Mouse (Mus musculus) cerebellum, postnatal 4 days (tissue): ENCODE measurements at regions not wholly inside any gene's neighbourhood (a gene's known extent, or its start where the extent isn't known, plus 50 kb on each side); places are given as distances from the start of the nearest gene placed in this dataset.

Source experiments
- DNase-seq, 2 experiments: peaks; one replicate each; pipeline ENCODE4 v3.0.0; 2022; ENCODE audit warnings: low spot score in 2 of 2, mixed read lengths in 1 of 2

GRCm38 (mm10) chr10:117541487-117541886, 87.8 kb upstream of the Cpm start:
- no peak for DNase-seq

DNA sequence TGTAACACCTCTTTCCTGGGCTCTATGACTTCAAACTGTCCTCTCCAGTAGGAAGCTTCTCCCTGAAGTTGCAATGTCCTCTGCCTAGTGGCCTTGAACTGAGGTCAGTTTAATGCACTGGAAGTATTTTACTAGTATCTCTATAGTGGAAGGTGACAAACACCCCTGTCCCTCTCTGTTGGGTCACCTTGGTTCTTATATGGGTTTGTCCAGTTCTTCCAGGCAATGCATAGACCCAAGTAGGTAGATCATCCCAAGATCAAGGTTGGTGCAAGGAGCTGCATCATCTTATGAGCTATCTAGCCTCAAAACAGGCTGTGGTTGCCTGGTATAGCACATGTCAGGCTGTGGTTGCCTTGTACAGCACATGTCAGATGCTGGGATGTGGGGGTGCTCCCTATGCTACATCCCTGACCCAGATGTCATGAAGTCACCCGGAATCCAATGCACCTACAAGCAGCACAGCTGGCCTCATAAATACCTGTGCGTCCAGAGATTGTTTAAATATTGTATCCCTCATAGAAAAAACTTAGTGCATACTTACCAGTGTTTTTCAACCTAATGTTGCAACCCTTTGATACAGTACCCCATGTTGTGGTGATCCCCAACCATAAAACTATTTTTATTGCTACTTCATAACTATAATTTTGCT, 88.4 kb upstream of the Cpm start:
- DNase-seq: no peak

DNA sequence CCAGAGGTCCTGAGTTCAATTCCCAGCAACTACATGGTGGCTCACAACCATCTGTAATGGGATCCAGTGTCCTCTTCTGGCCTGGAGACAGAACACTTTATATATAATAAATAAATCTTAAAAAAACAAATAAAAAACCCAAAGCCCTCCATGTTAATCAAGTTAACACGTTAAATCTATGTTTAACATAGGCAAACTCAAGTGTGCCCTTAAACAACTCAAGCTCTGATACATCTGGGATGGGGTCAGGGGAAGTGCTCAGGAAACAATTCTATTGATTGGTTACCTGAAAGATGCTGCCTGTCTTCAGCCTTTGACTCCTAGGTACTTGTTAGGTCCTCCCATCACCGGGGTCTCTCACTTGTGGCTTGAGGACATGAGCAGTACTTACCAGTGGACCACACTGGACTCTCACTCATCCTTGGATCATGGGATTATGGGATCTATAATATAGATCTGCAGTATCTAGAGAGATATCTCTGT, 89.1 kb upstream of the Cpm start:
- DNase-seq: no peak

GRCm38 (mm10) chr10:117539532-117539931, 89.8 kb upstream of the Cpm start:
- DNase-seq: no peak

- no peak for DNase-seq
These were observed 90.6 kb upstream of the Cpm start for GRCm38 (mm10) chr10:117538725-117539124.

DNA sequence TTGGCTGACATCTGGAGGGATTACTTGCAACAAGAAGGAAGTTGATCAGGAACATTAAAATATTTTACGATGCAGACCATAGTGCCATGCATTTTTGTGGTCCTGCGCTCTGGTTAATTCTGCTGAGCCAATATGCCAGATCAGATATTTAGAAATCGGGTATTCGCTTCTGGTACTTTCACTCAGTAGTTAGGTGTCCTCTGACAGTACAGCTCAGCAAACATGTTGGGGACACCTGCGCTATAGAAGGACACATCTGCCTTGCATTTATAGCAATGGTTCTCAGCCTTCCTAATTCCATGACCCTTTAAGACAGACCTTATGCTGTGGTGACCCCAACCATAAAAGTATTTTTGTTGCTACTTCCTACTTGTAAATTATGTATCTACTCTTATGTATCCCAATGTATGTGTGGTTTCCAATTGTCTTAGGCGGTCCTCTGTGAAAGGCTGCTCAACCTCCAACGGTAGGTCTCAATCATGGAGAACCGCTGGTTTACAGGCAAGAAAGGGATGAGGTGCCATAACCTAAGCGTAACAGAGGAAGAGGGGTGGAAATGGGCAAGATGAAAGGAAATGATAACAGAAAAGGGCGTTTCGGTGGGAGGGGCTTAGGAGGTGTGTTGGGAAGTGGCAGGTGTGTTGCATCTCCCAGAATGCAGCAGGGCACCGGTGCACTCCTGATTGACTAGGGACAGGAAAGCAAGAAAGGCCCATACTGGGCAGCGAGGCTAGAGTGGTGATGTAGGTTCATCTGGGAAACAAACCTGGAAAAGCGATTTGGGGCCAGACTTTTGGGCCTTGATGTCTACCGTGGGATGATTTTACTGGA, 92.3 kb upstream of the Cpm start:
- no peak for DNase-seq

- DNase-seq: no peak
These were observed 93.5 kb upstream of the Cpm start for GRCm38 (mm10) chr10:117535843-117536242.

GRCm38 (mm10) chr10:117534992-117535719, 94.1 kb upstream of the Cpm start:
- DNase-seq: no peak

GRCm38 (mm10) chr10:117534478-117534877, 94.8 kb upstream of the Cpm start:
- no peak for DNase-seq

DNA sequence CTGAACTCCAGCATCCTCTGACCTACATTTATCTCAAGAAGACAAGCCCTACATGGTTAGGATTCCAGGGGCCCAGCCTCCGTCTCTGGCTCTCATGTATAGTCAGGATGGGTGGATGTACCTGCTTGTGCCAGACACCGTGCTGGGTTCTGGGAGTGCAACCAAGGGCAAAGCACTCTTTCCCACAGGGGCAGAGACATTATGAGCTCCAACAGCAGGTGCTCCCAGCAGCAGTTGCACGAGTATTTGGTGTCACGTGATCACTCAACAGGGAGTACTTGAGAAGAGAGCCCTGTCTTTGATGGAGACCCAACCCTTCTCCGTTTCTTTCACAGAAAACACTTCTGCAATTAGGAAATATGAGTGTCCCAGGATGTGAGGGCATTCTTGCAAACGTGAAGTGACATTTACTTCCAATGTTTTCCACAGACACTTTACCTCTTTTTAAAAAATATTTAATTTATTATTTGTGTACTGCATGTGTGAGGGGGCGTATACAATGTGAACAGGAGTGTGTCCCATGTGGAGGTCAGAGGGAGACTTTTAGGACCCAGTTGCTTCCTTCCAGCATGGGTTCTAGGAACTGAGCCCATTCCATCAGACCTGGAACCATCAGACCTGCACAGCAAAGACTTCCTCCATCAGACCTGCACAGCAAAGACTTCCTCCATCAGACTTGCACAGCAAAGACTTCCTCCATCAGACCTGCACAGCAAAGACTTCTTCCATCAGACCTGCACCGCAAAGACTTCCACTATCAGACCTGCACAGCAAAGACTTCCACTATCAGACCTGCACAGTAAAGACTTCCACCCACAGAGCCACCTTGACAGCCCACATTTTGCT, 95.5 kb upstream of the Cpm start:
- DNase-seq: no peak

- no peak for DNase-seq
These were observed 96.4 kb upstream of the Cpm start for GRCm38 (mm10) chr10:117532750-117533540.

DNA sequence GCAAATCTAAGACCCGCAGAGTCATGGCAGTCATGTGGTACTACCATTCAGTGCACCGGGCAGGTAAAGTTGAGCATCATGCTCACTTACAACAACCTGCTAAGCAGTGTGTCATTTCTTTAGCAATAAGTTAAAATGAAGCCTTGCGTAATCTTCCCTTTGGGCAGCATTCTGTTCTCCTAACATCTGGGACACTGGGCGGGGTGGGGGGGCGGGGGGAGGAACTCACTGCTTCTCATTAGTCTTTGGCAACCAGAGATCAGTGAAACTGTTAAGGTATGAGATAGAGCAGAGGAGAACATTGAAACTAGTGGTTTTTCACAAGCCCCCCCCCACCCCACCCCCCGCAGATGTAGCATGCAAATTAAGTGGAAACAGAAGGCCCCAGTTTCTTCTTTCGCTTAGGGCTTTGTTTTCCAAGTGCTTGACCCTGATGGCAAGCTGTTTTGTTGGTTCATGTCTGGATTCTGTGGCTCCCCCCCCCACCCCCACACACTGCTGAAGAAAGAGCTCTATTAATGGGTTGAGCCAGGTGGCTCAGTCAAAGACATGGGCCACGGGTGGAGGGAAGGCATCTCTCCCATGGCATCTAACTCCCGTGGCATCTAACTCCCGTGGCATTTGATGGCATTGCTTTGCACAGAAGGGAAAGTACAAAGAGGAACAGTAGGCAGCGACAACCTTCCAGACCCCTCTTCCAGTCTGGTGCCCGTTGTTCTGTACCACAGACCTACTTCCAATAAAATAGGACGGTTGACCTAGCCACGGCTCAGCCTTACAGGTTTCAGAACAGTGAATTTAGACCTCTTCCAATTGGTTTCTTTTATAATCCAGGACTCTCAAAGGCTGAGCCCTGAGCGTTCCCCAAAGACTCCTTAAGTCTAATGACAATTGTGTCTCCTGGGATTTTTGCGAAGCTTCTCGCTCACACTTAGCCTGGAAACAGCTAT, 97.2 kb upstream of the Cpm start:
- DNase-seq: no peak

GRCm38 (mm10) chr10:117530859-117531602, 98.3 kb upstream of the Cpm start:
- no peak for DNase-seq

DNA sequence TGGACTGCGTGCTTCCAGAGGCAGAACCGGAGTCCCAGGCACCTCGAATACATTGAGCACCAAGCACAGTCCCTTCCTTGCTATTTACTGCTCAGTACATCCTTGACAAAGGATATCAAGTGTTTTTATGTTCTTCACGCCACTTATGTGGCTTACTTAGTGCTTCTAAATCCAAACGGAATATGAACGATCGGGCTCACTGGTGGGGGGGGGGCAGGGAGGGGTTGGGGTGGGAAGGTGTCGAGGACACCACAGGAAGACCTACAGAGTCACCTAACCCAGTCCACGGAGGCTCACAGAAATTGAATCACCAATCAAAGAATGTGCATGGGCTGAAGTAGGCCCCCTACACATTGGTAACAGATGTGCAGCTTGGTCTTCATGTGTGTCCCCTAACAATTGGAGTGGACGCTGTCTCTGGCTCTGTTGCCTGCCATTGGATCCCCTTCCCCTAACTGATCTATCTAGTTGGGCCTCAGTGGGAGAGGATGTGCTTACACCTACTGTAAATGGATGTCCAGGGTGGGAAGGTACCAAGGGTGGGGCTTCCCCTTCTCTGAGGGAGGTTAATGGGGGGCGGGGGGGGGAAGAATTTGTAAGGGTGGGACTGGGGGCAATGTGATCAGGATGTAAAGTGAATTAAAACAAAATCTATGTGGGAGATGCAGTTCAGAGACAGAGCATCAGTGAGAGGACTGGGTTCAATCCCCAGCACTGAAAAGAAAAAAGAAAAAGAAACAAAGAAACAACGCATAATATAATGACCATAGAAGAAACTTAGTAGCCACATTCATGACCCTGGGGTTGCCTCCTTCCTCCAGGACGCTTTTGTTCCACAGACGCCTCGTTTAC, 99.1 kb upstream of the Cpm start:
- DNase-seq: no peak

DNA sequence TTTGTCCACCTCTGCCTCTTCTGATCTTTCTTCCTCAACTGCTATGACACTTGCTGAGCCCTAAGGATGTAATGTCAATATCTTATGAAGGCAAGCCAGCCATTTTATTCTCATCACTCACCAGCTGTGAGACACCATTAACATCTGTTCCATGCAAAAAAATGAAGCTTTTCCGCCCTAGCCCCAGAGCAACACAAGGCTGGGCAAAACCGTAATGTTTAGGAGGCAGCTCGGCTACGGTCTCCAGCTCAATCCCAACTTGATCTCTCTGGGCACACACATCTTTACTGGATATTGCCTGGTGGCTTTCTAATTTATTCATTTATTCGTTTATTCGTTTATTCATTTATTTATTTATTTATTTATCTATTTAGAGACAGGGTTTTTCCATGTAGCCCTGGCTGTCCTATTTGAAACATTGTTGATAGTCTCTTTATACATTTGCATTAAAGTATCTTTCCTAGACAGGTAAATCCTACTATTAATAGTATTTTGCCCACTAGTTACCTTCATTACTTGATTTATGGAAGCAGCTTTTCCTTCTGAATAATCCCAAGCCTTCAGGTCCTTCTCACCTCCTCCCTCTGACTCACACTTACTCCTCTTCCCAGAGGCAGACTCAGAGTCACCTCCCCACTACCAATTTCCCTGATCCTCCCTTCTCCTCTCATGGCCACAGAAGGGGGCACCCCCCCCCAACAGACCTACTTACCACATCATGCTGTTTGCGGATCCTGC, 99.9 kb upstream of the Cpm start:
- DNase-seq: no peak

- no peak for DNase-seq
These were observed 100.6 kb upstream of the Cpm start for GRCm38 (mm10) chr10:117528575-117529268.

DNA sequence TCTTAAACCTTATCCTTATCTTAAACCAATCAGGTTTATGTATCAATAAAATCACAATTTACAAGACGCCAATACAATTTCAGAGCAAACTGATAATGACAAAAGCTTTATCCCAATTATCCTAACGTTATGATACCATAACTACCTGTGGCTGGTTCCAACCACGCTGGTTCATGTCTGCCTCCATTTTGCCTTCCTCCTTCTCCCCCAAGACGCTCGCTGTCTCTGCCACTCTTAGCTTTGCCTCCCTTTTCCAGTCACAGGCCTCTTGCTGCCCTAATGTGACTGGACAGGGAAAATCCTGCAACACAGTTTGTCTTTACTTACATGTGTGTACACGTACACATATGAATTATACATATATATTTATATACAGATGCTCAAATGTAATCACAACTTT, 101.3 kb upstream of the Cpm start:
- DNase-seq: no peak
